Mouse (Mus musculus) midbrain, postnatal 0 days (tissue): ENCODE measurements at regions not wholly inside any gene's neighbourhood (a gene's known extent, or its start where the extent isn't known, plus 50 kb on each side); places are given as distances from the start of the nearest gene placed in this dataset.

Source experiments
- ATAC-seq: fragments of 200-750 bp; cut with Nextera tagmentation; 2 replicates; pipeline ENCODE4 v1.8.0; 2017; ENCODE audit warnings: moderate number of reproducible peaks, mild to moderate bottlenecking, moderate TSS enrichment, moderate library complexity; ENCODE audit not compliant: low FRiP score
- DNase-seq: peaks from one replicate; pipeline ENCODE4 v3.0.0-alpha.2; 2015; ENCODE audit warnings: low spot score
- H3K27ac ChIP-seq: fragments of 300-500 bp; sonication (generic); 2 replicates; pipeline ENCODE4 v1.5.1; 2014; ENCODE audit warnings: low read depth, mild to moderate bottlenecking, low read length, mixed read lengths
- H3K27me3 ChIP-seq: fragments of 300-500 bp; sonication (generic); 2 replicates; pipeline ENCODE4 v1.6.1; 2014; ENCODE audit warnings: low read length, control low read depth, mixed read lengths; ENCODE audit not compliant: insufficient read depth
- H3K36me3 ChIP-seq: fragments of 300-500 bp; sonication (generic); 2 replicates; pipeline ENCODE4 v1.6.1; 2014; ENCODE audit warnings: low read length, control low read depth, mixed read lengths; ENCODE audit not compliant: insufficient read depth
- H3K4me1 ChIP-seq: fragments of 300-500 bp; sonication (generic); 2 replicates; pipeline ENCODE4 v1.6.1; 2014; ENCODE audit warnings: mild to moderate bottlenecking, control low read depth, antibody characterized with exemption, low read length, mixed read lengths; ENCODE audit not compliant: insufficient read depth
- H3K4me2 ChIP-seq: fragments of 300-500 bp; sonication (generic); 2 replicates; pipeline ENCODE4 v1.6.1; 2014; ENCODE audit warnings: low read depth, mild to moderate bottlenecking, low read length, mixed read lengths; ENCODE audit not compliant: poor library complexity, severe bottlenecking
- H3K4me3 ChIP-seq: fragments of 300-500 bp; sonication (generic); 2 replicates; pipeline ENCODE4 v1.5.1; 2014; ENCODE audit warnings: low read depth, mild to moderate bottlenecking, low read length, moderate library complexity
- H3K9ac ChIP-seq: fragments of 300-500 bp; sonication (generic); replicated peaks from 2 replicates; pipeline ENCODE4 v1.6.1; 2014; ENCODE audit warnings: mild to moderate bottlenecking, low read length, moderate library complexity, mixed read lengths; ENCODE audit not compliant: poor library complexity, severe bottlenecking
- H3K9me3 ChIP-seq: fragments of 300-500 bp; sonication (generic); 2 replicates; pipeline ENCODE4 v1.6.1; 2016; ENCODE audit warnings: low read length, control low read depth
- CTCF ChIP-seq: IDR thresholded peaks from 2 replicates; pipeline ENCODE4 v1.5.1; 2016; ENCODE audit warnings: antibody characterized with exemption, mild to moderate bottlenecking
- WGBS: fragments of 180-500 bp; shearing (Covaris S2); extraction: QIAGEN DNeasy Blood & Tissue Kit; methylation state at CpG from one replicate; pipeline ENCODE4 v1.1.7; 2014; 5-methylcytosine and 5-hydroxymethylcytosine counted together

DNA sequence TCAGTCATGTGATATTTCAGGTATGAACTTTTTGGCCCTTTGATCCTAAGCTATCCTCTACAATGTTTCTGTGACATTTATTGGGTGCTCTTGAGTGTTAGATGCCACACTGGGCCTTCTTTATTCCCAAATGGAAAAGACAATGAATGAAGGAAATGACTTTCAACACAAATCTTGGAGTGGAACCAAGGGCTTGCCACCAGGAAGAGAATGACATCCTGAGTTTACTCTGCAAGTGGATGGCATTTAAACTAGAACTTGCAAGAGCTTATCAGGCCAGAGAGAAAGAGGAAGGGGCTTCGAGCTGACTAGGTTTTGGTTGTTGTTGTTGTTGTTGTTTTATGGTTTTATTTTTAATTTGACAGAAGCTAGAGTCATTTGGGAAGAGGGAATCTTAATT, 56.1 kb upstream of the Rmdn2 start:
- no peak for DNase-seq
- TF ChIP-seq CTCF = no peak
- no peaks in the 10 kb centered on the region for H3K4me1 ChIP-seq
- H3K9me3 ChIP-seq = 0 out of 2 replicates have a peak, but pooled peaks cover 4% of the 10 kb centered on the region
- ATAC-seq = no peak
- H3K27me3 ChIP-seq = no peaks in the 10 kb centered on the region
- H3K4me2 ChIP-seq = no peak overlapping the region
- H3K36me3 ChIP-seq = no peaks in the 10 kb centered on the region
- H3K27ac ChIP-seq = no peak overlapping the region
- 76% methylated on average over 1 of the region's 1 CpGs for WGBS
- H3K9ac ChIP-seq = no peak overlapping the region
- H3K4me3 ChIP-seq = no peak overlapping the region
